Mouse (Mus musculus): Measurements from ENCODE around the gene Amt. TPM values are rescaled to one million over a fixed set of nuclear protein-coding genes. Genes with fewer than 3 reads are reported as not detected.
"Not testable (repeated sequence)": the region's sequence is repeated elsewhere in the genome, so short reads cannot be mapped to it uniquely, and the experiment has no call there.

Gene Amt
- polyA plus RNA-seq, 1 experiment from 2014 or later = 21.9 TPM

DNA sequence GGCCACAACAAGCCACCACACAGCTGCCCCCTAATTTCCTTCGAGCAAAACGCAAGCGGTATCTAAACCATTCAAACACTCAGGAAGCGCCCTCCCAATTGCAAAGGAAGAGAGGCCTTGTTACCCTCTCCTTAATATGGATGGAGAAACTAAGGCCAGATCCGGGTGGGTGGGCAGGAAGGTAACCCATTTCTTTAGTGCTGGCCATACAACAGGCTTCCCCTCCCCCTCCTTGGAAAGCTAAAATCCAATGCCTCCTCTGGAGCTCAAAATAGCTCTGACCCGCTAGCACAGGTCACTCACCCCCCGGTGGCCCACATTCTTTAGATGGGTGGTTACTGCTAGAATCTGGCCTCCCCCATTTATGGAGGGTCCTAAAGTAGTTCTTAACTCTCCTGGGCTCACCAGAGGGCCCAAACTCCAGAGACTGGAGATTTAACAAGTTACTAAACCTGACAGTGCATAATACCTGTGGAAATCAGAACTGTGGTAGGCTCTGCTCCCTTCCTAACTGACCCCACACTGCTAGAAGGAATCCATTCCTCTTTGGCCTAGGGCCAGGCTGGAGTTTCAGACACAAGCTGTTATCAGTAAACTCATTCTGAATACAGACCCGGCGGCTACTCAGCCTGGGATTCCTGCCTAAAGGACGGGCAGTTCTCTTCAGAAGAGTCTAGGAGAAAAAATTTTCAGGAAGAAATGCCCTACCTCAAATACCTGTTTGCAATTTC lies 32.3 kb upstream of the Amt start:
- Histone ChIP-seq H3K36me3 (ENCODE audit: control insufficient read depth, insufficient read depth, low read length) (no peaks in the 10 kb centered on the region), H3K4me2 (ENCODE audit: low read depth, low read length) (peak overlapping the region; percentile 72), H3K27me3 (ENCODE audit: control insufficient read depth, insufficient read depth, low read depth, low read length) (no peaks in the 10 kb centered on the region), H3K4me3 (ENCODE audit: low read length) (peak overlapping the region; percentile 95), H3K4me1 (replicated peaks; ENCODE audit: control insufficient read depth, insufficient read depth, low read length) (peaks cover 29% of the 10 kb centered on the region), H3K9me3 (ENCODE audit: control insufficient read depth, low read length) (no peaks in the 10 kb centered on the region), H3K27ac (ENCODE audit: low read length) (peak overlapping the region; percentile 97), H3K9ac (ENCODE audit: low read length) (peak overlapping the region; percentile 58)
- peak; percentile 28 for ATAC-seq (ENCODE audit: low read depth)
- WGBS = 6% methylated on average over 10 of the region's 10 CpGs

DNA sequence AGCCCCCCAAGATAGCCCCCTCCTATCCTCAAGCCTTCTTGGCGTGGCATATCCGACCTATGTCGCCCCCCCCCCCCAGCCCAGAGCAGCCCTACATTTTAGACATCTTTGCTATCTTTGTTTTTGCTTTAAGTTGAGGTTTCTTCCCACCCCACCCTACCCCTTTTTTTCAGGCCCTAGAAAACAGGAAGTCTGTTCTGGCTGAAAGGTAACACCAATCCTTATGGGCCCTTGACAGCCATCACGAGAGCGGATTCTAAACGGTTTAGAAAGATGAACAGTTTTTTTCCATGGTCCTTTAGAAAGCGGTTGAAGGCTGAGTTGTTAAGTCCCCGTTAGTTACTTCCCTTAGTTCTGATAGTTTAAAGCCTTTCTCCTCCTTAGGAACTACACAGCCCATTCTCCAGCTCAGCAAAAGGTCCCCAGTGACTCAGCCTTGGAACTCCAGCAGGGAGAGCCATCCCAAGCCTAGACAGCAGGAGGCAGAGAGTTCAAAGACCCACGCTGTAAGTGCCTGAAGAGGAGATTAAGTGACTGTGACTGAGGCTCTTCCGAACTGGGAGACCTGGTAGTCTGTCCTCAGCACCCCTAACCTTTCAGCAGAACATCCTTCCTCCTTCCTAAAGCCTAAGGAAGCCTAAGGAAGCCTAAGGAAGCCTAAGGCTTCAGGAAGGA lies 30.3 kb upstream of the Amt start:
- no peak overlapping the region for H3K4me3 ChIP-seq (ENCODE audit: low read length)
- H3K36me3 ChIP-seq (ENCODE audit: control insufficient read depth, insufficient read depth, low read length) = no peaks in the 10 kb centered on the region
- H3K27me3 ChIP-seq (ENCODE audit: control insufficient read depth, insufficient read depth, low read depth, low read length) = no peaks in the 10 kb centered on the region
- peak overlapping the region; percentile 3; the same call in 1 of the 2 replicates for H3K27ac ChIP-seq (ENCODE audit: low read length)
- WGBS = 35% methylated on average over 10 of the region's 10 CpGs
- H3K9me3 ChIP-seq (ENCODE audit: control insufficient read depth, low read length) = no peaks in the 10 kb centered on the region
- H3K9ac ChIP-seq (ENCODE audit: low read length) = no peak overlapping the region
- no peak overlapping the region for H3K4me2 ChIP-seq (ENCODE audit: low read depth, low read length)
- no peak for ATAC-seq (ENCODE audit: low read depth)
- H3K4me1 ChIP-seq (replicated peaks; ENCODE audit: control insufficient read depth, insufficient read depth, low read length) = peaks cover 30% of the 10 kb centered on the region

DNA sequence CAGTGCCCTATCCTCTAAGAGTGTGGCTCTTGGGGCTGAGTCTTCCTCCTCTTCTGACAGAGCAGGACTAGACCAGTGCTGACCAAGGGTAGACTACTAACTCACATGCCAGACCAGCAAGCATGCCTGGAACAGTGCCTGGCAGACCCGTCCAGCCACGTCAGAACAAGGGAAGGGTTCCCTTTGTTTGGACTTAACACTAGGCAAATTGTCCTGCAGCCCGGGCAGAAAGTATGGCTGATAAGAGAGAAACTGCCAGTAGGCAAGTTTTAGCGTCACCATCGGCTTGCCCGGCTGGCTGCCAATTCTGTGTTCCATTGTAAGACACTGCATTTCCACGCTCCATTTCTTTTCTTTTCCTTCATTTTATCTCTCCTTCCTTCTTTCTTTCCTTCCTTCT lies 29.0 kb upstream of the Amt start:
- H3K27ac ChIP-seq (ENCODE audit: low read length) = peak overlapping the region; percentile 51
- no peak for ATAC-seq (ENCODE audit: low read depth)
- H3K4me3 ChIP-seq (ENCODE audit: low read length) = no peak overlapping the region
- H3K9ac ChIP-seq (ENCODE audit: low read length) = no peak overlapping the region
- H3K9me3 ChIP-seq (ENCODE audit: control insufficient read depth, low read length) = no peaks in the 10 kb centered on the region
- no peaks in the 10 kb centered on the region for H3K27me3 ChIP-seq (ENCODE audit: control insufficient read depth, insufficient read depth, low read depth, low read length)
- peaks cover 32% of the 10 kb centered on the region for H3K4me1 ChIP-seq (replicated peaks; ENCODE audit: control insufficient read depth, insufficient read depth, low read length)
- H3K36me3 ChIP-seq (ENCODE audit: control insufficient read depth, insufficient read depth, low read length) = no peaks in the 10 kb centered on the region
- 43% methylated on average over 7 of the region's 7 CpGs for WGBS
- H3K4me2 ChIP-seq (ENCODE audit: low read depth, low read length) = no peak overlapping the region

GRCm38 (mm10) chr9:108268701-108269100 lies 28.0 kb upstream of the Amt start:
- not testable (repeated sequence) for H3K36me3 ChIP-seq (ENCODE audit: control insufficient read depth, insufficient read depth, low read length); H3K27me3 ChIP-seq (ENCODE audit: control insufficient read depth, insufficient read depth, low read depth, low read length); H3K27ac ChIP-seq (ENCODE audit: low read length); H3K9me3 ChIP-seq (ENCODE audit: control insufficient read depth, low read length); H3K4me2 ChIP-seq (ENCODE audit: low read depth, low read length); H3K4me3 ChIP-seq (ENCODE audit: low read length); ATAC-seq (ENCODE audit: low read depth); H3K9ac ChIP-seq (ENCODE audit: low read length)
- H3K4me1 ChIP-seq (replicated peaks; ENCODE audit: control insufficient read depth, insufficient read depth, low read length) = peaks cover 38% of the 10 kb centered on the region
- 75% methylated on average over 6 of the region's 7 CpGs for WGBS

GRCm38 (mm10) chr9:108271941-108272340 lies 24.7 kb upstream of the Amt start:
- WGBS = 10% methylated on average over 2 of the region's 2 CpGs
- Histone ChIP-seq H3K9ac (ENCODE audit: low read length) (no peak overlapping the region), H3K4me3 (ENCODE audit: low read length) (no peak overlapping the region), H3K9me3 (ENCODE audit: control insufficient read depth, low read length) (no peaks in the 10 kb centered on the region), H3K36me3 (ENCODE audit: control insufficient read depth, insufficient read depth, low read length) (no peaks in the 10 kb centered on the region), H3K27ac (ENCODE audit: low read length) (no peak overlapping the region; the same call in 1 of the 2 replicates), H3K4me2 (ENCODE audit: low read depth, low read length) (no peak overlapping the region), H3K4me1 (replicated peaks; ENCODE audit: control insufficient read depth, insufficient read depth, low read length) (peaks cover 32% of the 10 kb centered on the region), H3K27me3 (ENCODE audit: control insufficient read depth, insufficient read depth, low read depth, low read length) (no peaks in the 10 kb centered on the region)
- ATAC-seq (ENCODE audit: low read depth) = no peak

DNA sequence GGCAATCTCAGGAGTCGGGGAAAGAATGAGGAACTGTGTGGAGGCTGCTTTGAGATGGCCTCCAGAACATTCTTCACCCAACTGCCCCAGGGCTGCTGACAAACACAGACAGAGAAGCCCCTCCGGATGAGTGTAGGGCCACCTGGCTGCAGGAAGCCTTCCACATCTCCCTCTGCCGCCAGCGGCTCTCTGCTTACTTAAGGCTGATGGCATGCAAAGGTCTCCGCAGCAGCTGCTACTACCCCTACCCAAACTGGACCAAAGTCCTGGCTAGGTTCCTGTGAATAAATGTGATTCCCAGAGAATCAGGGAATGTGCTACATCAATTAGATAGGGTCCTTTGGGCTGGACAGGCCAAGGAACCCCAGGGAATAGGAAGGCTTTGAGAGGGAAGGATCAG lies 24.0 kb upstream of the Amt start:
- Histone ChIP-seq H3K9me3 (ENCODE audit: control insufficient read depth, low read length) (no peaks in the 10 kb centered on the region), H3K4me3 (ENCODE audit: low read length) (no peak overlapping the region), H3K9ac (ENCODE audit: low read length) (no peak overlapping the region), H3K4me1 (replicated peaks; ENCODE audit: control insufficient read depth, insufficient read depth, low read length) (peaks cover 27% of the 10 kb centered on the region), H3K27me3 (ENCODE audit: control insufficient read depth, insufficient read depth, low read depth, low read length) (no peaks in the 10 kb centered on the region), H3K36me3 (ENCODE audit: control insufficient read depth, insufficient read depth, low read length) (no peaks in the 10 kb centered on the region), H3K4me2 (ENCODE audit: low read depth, low read length) (no peak overlapping the region), H3K27ac (ENCODE audit: low read length) (peak overlapping the region; percentile 70)
- ATAC-seq (ENCODE audit: low read depth) = 0 out of 2 replicates have a peak, but pooled peaks have one; percentile 9
- 44% methylated on average over 5 of the region's 5 CpGs for WGBS

- H3K9me3 ChIP-seq (ENCODE audit: control insufficient read depth, low read length) = no peaks in the 10 kb centered on the region
These were observed 23.2 kb upstream of the Amt start for GRCm38 (mm10) chr9:108273485-108273884.

GRCm38 (mm10) chr9:108274476-108275330 lies 21.9 kb upstream of the Amt start:
- ATAC-seq (ENCODE audit: low read depth) = no peak
- Histone ChIP-seq H3K4me1 (replicated peaks; ENCODE audit: control insufficient read depth, insufficient read depth, low read length) (peaks cover 26% of the 10 kb centered on the region), H3K4me2 (ENCODE audit: low read depth, low read length) (no peak overlapping the region), H3K36me3 (ENCODE audit: control insufficient read depth, insufficient read depth, low read length) (no peaks in the 10 kb centered on the region), H3K27ac (ENCODE audit: low read length) (peak overlapping the region; percentile 70), H3K4me3 (ENCODE audit: low read length) (no peak overlapping the region), H3K27me3 (ENCODE audit: control insufficient read depth, insufficient read depth, low read depth, low read length) (no peaks in the 10 kb centered on the region), H3K9me3 (ENCODE audit: control insufficient read depth, low read length) (no peaks in the 10 kb centered on the region), H3K9ac (ENCODE audit: low read length) (no peak overlapping the region)
- WGBS = 60% methylated on average over 5 of the region's 5 CpGs

More at GRCm38 (mm10) chr9:108273485-108273884, 23.2 kb upstream of the Amt start:
- Histone ChIP-seq H3K4me1 (replicated peaks; ENCODE audit: control insufficient read depth, insufficient read depth, low read length) (peaks cover 26% of the 10 kb centered on the region), H3K4me3 (ENCODE audit: low read length) (no peak overlapping the region), H3K36me3 (ENCODE audit: control insufficient read depth, insufficient read depth, low read length) (no peaks in the 10 kb centered on the region), H3K4me2 (ENCODE audit: low read depth, low read length) (no peak overlapping the region), H3K27ac (ENCODE audit: low read length) (peak overlapping the region; percentile 70), H3K9ac (ENCODE audit: low read length) (no peak overlapping the region), H3K27me3 (ENCODE audit: control insufficient read depth, insufficient read depth, low read depth, low read length) (no peaks in the 10 kb centered on the region)
- peak; percentile 40; the same call in 1 of the 2 replicates for ATAC-seq (ENCODE audit: low read depth)
- WGBS = 31% methylated on average over 4 of the region's 4 CpGs

DNA sequence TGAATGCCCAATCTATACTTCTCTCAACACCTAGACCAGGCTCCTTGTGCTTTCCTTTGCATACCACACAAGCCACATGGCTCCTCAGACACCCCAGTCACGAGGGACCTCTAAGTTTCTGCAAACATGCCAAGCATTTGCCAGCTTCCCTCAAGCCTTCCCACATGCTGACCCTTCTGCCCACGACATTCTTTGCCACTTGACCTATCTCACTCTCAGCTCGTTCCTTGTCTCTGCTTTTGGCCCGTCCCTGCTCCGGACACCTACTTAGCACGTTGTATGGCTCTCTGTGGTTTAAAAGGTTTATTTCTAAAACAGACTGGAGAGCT lies 21.4 kb upstream of the Amt start:
- Histone ChIP-seq H3K9me3 (ENCODE audit: control insufficient read depth, low read length) (no peaks in the 10 kb centered on the region), H3K27me3 (ENCODE audit: control insufficient read depth, insufficient read depth, low read depth, low read length) (no peaks in the 10 kb centered on the region), H3K27ac (ENCODE audit: low read length) (peak overlapping the region; percentile 70), H3K36me3 (ENCODE audit: control insufficient read depth, insufficient read depth, low read length) (no peaks in the 10 kb centered on the region), H3K4me1 (replicated peaks; ENCODE audit: control insufficient read depth, insufficient read depth, low read length) (peaks cover 30% of the 10 kb centered on the region), H3K4me3 (ENCODE audit: low read length) (no peak overlapping the region), H3K4me2 (ENCODE audit: low read depth, low read length) (no peak overlapping the region), H3K9ac (ENCODE audit: low read length) (no peak overlapping the region)
- ATAC-seq (ENCODE audit: low read depth) = peak; percentile 70
- WGBS = 10% methylated on average over 6 of the region's 6 CpGs
